Mouse (Mus musculus): ENCODE results near the gene 1700012A03Rik. TPM values are rescaled to one million over a fixed set of nuclear protein-coding genes. Genes with fewer than 3 reads are reported as not detected.

1700012A03Rik gene
- total RNA-seq, 1 experiment from 2014 or later, result not detected

DNA sequence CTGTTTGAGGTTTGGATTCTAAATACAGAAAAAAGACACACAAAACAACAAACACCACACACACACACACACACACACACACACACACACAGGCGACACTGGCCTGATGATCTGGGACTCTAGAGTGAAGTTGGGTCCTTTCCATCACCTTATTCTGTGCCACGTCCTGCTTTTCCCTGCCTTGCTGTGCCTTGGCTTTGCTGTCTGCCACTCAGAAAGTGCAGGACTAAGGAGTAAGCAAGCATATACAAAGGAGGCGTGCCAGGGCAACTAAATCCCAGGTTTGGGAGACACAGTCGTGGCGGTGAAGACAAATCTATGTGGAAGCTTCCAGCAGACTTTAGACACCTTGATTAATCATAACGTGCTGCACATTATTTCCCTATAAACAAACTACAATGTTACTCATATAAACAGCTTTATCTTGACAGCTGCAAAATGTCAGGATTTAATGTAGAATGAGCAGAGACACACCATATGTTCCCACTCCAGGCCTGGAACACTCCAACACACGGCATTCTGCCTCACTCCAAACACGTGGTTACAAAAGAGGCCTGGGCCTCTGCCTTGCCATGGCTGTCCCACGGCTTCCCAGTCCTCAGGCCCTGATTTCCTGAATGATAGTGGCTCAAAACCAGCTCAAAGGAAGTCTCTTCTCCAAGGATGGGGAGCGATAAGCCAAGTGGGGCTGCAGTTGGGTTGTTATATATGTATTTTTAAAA is 15.9 kb downstream of the 1700012A03Rik start:
- no peak for ATAC-seq (replicated peaks; ENCODE audit: insufficient number of reproducible peaks, low FRiP score, low TSS enrichment, poor library complexity, severe bottlenecking)

DNA sequence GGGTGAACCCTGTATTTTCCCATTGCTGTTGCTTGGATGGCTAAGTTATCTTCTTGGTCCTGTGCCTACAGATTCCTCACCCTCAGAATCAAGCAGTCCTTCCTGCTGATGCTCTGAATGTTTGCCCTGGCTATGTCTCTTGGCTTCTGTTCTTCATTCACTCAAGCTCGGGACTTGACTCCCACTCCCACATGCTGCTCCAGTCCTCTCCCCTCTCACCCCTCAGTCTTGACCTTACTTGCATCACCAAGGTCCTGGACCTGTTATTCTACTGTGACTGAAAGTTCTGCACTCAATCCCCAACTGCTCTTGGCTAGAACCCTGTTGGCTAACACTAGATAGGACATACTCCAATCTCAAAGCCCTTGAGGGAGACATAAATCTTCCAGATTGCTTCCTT is 22.1 kb downstream of the 1700012A03Rik start:
- ATAC-seq (replicated peaks; ENCODE audit: insufficient number of reproducible peaks, low FRiP score, low TSS enrichment, poor library complexity, severe bottlenecking), result no peak

DNA sequence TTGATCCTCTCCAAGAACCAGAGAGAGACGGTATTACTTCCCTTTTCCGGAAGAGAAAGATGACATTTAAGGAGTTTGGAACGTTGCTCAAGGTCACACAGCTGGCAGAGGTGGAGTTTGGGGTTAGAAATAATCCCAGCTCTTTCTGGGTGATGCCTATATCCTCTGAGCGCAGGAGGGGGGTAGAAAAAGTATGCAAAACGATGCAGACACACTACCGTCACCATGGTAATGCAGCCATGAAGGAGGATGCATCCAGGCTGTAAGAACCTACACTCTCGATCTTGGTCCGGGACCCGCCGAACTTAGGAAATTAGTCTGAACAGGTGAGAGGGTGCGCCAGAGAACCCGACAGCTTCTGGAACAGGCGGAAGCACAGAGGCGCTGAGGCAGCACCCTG is 43.3 kb downstream of the 1700012A03Rik start:
- ATAC-seq (replicated peaks; ENCODE audit: insufficient number of reproducible peaks, low FRiP score, low TSS enrichment, poor library complexity, severe bottlenecking), result no peak

DNA sequence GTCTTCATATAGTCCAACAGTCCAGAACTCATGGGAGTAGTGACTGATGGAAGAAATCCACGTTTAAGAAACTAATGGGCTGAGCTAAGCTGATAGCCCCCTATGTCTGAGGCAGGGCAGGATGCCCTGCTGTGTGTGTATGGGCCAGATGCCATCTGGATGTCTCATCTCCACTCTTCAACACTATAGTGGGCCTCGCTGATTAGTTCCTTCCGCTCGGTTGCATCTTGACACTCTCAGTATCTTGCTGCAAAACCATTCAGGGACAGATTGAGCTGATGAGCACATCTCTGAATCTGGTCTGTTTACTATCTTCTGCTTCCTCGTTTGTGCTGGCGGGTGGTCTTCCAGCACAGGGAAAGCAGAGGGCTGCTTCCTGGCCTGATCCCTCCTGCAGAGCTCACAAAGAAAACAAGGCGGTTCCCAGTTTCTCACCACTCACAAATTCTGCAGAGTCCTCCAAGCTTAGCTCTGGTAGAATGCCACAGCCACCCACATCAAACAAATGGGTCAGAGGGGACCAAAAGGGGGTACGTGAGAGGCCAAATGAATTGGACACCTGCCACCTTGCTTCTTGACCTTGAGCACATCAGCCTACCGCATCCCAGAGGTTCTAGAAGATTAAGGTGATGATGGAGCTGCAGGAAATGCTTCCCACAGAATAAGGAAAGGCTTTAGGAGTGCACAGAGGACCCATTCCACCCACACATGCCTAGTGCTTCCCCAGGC is 55.7 kb downstream of the 1700012A03Rik start:
- no peak for ATAC-seq (replicated peaks; ENCODE audit: insufficient number of reproducible peaks, low FRiP score, low TSS enrichment, poor library complexity, severe bottlenecking)

All from monocyte, adult 5-6 weeks (primary cell).